Mouse (Mus musculus) gastrocnemius, postnatal 14 days (tissue): ENCODE data around the gene Prss57. TPM values are rescaled to one million over a fixed set of nuclear protein-coding genes. Genes with fewer than 3 reads are reported as not detected.
A peak's percentile ranks its signal among the peaks of the same experiment; 100 is the strongest.

ENCODE experiments used
- DNase-seq: peaks from one replicate; pipeline ENCODE4 v3.0.0; 2021; ENCODE audit warnings: mixed read lengths
- intact Hi-C: fragments of 180-260 bp; cut with DNase I; formaldehyde crosslinking; loops from one replicate; pipeline ENCODE4 v1.15.1; 2025; ENCODE audit warnings: low total_unique reads
- total RNA-seq, 2 experiments: library from RNA; stranded (reverse); gene quantifications; 2 replicates each; pipeline ENCODE4 v1.2.3; 2021

Prss57 gene
- total RNA-seq, 2 experiments from 2014 or later, result not detected

DNA sequence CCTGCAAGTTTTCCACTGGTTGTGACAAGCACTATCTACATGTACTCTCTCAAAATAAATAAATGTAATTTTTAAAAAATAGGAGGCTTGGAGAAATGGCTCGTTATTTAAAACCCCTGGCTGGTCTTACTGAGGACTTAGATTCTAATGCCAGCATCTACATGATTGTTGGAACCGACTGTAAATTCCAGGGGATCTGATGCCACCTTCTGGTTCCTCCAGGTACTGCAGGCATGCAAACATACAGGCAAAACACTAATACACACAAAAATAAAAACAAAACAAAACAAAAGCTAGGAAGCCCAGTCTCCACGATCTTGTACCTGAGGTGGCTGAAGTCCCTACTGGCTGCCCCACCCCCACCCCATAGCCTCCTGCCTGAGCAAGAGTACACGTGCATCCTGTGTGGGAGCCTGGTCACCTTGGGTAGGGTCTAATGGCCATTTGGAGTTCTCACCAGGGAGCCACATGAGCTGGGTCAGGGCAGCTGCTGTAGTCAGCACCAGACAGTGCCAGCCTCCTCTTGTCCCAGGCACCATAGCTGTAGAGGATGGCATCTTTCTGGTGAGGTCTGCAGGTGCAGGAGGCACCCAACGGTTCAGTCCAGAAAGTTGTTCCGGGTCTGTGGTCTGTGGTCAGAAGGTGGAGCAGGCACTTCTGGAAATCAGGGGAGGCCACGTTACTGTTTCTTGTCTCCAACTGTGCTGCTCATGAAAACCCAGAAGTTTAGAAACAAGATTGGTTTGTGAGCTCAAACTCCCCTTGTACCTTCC is 2.2 kb downstream of the Prss57 start:
- DNase-seq, result peak; percentile 61
- intact Hi-C loops, result loop anchor here (2.0 to 5.0 kb wide), 2 partner anchors 20 to 96 kb away; no protein-coding TSS in a partner anchor

DNA sequence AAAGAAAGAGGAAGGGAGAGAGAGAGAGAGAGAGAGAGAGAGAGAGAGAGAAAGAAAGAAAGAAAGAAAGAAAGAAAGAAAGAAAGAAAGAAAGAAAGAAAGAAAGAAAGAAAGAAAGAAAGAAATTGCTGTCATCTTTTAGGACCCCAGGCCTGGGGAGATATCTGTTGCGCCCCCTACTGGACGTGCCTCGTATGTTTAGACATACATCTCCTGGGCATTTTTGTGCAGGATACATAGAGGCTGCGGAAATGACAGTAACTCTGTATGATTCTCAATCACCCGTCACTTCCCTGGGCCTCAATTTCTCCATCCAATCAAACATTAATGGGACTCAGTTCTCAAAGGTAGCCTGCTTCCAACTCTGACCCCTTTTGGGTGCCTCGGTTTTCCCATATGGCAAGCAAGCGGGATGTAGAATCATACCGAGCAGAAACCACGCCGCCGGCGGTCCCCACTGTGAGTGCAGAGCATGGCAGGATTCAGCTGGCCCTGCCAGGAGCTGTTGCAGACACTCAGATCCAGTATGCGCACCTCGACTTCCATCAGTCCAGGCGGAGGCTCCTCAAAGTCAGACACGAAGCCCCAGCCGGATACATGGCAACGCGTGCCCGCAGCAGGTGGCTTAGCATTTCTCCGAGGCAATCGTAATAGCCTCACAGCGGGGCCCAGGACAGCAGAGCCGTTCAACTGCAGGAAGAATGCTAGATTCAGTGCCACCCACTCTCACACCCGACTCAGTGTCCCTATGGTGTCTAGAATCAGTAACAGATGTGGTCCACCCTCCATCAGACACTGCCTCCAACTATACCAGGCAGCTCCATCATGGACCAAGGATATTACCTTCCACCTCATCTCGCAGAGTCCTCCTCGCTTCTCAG is 6.6 kb downstream of the Prss57 start:
- intact Hi-C loops, result no loop called here
- DNase-seq, result no peak

DNA sequence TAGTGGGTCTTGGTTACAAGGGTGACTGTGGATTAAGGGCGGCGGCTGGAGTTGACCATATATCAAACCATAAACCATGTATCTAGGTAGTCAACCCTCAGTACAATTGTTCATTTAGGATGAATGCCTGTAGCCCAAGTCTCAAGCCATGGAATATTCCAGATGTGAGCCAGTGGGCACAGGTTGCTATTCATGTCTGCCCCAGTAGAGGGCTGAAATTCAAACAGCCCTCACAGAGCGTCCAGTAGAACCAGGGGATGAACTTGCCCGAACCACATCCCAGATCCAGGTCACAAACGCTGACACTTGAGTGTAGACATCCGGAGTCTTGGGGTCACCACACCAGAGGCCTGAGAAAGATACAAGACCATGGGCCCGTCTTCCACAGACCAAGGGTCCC is 7.7 kb downstream of the Prss57 start:
- DNase-seq, result no peak
- intact Hi-C loops, result no loop called here

DNA sequence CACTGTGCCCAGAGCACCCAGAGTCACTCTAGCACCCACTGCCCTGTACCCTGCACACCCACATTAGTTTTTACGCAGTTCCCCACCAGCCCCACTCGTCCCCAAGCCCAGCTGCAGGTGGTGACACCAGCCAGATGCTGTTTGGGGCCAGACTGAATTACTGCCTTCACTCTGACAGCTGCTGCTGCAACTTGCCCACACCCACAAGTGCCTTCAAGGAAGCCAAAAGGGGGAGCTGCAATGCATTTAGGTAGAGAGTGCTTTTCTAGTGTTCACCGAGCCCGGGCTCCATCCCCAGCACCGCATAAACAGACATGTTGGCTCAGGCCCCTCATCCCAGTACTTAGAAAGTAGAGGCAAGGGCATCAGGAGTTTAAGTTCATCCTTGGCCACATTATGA is 8.8 kb downstream of the Prss57 start:
- intact Hi-C loops, result no loop called here
- DNase-seq, result no peak

DNA sequence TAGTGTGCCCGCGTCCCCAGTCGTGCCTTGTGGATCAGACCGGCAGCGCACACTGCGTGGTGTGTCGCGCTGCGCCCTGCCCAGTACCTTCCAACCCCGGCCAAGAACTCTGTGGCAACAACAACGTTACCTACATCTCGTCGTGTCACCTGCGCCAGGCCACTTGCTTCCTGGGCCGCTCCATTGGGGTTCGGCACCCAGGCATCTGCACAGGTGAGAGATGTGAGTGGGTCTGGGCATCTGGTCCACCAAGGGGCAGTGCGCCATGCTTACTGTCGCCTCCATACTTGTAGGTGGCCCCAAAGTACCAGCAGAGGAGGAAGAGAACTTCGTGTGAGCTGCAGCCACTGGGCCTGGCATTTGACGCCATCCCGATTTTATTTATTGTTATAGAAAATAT is 9.6 kb downstream of the Prss57 start:
- no peak for DNase-seq
- intact Hi-C loops, result no loop called here

DNA sequence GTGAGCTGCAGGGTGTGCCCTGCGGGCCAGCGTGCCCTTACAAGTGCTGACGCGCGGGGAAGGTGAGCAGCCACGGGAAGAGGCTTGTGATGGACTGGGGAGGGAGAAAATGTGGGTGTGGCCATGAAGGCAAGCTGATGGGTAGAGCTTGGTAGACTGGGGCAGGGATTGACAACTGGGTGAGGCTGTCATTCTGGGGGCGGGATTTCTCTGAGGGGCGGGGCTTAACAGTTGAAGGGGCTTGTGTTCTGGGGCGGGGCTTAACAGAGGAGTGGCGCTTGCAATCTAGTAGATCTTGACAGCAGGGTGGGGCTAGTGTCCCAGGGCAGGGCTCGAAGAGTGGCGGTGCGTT is 10.1 kb downstream of the Prss57 start:
- no peak for DNase-seq
- intact Hi-C loops, result no loop called here

DNA sequence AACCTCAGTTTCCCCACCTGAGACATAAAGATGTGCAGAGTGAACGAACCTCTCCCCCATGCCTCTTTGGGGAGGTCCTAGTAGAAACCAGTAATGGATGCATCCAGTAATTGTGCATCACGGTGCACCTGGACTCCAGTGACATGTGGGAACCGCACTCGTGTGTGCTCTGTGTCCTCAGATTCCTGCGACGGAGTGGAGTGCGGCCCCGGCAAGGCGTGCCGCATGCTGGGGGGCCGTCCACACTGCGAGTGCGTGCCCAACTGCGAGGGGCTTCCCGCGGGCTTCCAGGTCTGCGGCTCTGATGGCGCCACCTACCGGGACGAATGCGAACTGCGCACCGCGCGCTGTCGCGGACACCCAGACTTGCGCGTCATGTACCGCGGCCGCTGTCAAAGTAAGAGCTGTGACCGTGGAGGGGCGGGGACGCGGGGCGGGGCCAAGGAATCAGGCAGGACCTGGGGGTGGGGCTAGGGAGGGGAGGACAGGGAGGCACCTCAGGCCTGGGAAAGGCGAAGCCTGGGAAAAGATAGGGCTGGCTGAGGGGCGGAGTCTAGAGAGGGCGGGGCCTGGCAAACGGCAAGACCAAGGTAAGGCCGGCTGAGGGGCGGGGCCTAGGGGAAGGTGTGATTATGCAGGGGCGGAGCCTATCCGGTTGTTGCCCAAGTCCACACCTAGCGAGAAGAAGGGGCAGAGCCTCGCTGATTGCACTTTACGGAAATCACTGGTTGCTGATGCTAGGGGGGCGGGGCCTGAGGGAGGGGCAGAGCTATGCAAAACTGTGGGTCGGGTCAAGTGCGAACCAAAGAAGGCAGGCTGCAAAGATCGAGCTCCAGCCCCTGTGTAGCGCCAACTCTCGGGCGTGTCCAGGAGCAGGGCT is 10.7 kb downstream of the Prss57 start:
- DNase-seq, result peak; percentile 91
- intact Hi-C loops, result no loop called here

DNA sequence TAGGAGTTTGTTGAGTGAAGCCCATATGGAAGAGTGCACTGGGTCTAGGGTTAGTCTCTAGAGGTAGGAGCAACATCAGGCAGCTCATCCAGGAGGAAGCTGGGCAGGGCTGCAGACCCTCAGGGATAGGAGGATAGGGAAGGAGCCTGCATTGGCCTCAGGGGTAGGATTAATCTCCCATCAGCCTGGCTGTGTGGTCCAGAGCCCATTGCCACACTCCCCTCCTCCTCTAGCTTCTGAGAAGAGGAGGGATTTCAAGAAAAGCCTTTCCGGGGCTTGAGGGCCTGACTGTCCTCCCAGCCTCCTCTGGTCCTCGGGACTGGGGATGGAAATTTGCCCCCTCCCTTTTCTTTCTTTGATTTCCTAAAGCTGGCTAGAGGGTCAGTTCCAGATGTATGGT is 11.6 kb downstream of the Prss57 start:
- intact Hi-C loops, result no loop called here
- no peak for DNase-seq

DNA sequence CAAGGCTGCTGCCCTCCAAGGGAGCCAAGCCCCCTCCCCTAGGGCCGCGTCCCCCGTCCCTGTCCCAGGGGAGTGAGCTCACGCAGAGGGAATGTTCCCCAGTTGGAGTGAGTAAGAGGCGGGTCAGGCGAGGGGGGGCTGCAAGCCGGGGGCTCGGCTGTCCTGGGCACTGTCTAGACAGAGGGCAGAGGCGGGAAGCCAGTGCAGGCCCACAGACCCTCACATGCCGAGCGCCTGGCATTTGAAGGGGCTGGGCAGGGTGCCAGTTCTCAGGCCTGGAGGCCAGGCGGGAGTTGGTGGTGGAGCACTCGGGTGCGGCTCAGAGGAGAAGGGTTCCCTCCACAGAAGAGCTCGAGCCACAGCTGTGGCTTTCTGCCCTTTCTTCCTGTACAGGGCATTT is 12.8 kb downstream of the Prss57 start:
- DNase-seq, result no peak
- intact Hi-C loops, result no loop called here

DNA sequence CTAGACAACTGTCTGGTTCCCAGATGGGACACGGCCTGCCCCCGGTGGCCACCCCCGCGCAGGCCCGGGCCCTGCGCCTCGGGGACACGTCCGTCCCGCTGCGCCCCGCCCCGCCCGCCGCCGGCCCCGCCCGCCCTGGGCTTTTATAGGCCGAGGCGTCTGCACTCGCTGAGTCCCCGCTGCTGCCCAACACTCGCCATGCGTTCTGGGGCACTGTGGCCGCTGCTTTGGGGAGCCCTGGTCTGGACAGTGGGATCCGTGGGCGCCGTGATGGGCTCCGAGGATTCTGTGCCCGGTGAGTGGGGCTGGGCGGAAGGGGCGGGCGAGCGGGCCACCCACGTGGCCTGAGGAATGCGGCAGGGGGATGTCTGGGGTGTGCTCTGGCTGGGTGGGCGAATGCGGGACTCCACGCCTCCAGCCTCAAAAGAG is 13.6 kb downstream of the Prss57 start, which contains the start of gene Fstl3:
TSS of gene Fstl3 (plus strand) at position 170 of the 429 bp plus-strand sequence.
- no peak for DNase-seq
- intact Hi-C loops, result no loop called here

DNA sequence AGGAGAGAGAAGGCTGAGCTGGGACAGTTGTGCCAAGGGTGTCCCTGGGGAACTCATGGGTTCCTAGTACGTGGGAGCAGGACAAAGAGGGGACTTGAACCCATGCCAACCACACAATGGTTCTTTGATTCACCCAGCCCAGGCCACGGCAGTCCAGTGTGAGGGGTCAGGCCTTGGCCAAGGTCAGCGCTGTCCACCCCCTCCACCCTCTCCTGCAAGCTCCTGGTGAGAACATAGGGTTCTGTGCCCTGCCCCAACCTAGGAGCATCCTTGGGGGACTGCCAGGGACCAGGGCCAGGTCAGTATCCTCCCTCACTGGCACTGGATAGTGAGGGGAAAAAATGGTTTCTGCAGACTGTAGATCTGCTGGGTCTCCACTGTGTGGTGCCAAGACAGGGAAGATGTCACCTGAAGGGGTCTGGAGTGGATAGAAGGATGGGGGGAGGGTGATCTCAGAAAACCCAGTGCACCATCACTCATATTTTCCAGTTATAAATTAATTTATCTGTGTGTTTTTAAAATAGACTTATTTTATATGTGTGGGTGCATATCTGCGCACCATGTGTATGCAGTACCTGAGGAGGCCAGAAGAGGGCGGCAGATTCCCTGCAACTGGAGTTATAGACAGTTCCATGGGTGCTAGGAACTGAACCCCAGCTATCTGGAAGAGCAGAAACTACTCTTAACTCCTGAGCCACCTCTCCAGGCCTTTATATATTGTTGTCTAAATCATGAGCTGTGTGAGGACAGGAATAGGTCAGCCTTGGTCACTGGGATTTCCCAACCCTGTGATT is 16.1 kb downstream of the Prss57 start:
- intact Hi-C loops, result no loop called here
- DNase-seq, result no peak

DNA sequence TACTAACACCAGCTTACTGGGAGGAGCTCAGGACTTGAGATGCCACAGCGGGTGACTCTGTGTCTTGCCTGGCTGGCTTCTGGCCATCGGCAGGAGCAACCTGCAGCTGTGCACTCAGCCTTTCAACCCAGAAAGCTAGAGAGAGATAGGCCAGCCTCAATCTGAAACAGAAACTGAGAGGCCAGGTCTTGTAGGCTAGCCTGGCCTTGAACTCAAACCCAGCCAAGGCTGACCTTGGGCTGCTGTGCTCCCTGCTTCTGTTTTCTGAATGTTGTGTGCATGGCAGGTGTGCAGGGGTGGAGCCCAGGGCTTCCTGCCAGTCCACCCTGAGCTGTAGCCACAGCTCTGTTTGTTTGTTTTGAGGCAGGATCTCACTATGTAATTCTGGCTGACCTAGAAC is 17.6 kb downstream of the Prss57 start:
- no peak for DNase-seq
- intact Hi-C loops, result no loop called here

DNA sequence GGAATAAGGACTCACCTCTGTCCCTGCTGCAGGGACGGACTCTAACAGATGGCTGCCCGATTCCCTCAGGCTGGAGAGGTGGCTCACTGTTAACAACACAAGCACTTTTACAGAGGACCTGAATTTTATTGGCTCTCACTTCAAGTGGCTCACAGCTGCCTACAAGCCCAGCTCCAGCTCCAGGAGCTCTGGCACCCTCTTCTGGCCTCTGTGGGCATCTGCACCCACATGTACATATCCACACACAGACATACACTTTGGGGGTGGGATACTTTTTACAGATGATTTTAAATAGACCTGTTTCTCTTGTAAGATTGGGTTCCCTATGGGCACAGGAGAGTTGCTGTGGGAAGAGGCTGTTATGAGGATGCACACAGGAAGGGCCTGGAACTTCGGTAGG is 18.4 kb downstream of the Prss57 start:
- DNase-seq, result no peak
- intact Hi-C loops, result no loop called here

DNA sequence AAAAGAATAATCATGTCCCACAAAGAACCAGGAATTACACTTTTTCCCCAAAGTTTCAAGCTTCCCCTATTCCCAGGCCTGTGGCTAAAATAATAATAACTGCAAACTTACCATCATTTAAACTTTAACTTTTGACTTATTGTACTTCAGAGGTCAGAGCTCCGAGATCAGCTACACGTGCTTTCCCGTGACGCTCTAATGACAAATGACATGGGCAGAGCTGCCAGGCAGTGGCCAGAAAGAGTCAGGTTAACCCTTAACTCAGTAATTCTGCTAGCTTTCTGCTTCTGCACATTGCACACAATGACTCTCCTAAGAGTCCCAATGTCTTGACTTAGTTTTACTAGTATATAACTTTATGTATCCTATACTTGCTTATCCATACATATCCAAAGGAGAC is 21.4 kb downstream of the Prss57 start:
- no peak for DNase-seq

DNA sequence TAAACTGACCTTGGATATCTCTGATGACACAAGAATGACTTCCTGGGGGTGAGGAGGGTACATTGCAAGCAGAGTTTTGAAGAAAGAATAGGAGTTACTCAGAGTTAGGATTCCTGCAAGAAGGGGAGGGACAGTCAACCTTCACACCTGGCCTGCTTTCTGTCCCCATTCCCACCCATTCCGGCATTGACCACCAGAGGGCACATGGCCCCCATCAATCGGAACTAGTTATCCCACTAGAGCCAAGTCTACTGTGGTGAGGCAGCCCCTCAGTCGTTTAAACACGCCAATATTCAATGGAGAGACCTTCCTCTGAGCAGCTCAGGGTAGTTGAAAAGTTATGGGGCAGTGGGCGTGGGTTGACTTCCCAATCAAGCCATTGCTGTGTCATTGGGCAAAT is 22.4 kb downstream of the Prss57 start:
- DNase-seq, result peak; percentile 58
- intact Hi-C loops, result loop anchor here (2.0 kb wide), 1 partner anchor 20 kb away; no protein-coding TSS in a partner anchor

More for the DNA sequence above, 21.4 kb downstream of the Prss57 start:
- intact Hi-C loops, result loop anchor here (2.0 kb wide), 1 partner anchor 19 kb away; no protein-coding TSS in a partner anchor

DNA sequence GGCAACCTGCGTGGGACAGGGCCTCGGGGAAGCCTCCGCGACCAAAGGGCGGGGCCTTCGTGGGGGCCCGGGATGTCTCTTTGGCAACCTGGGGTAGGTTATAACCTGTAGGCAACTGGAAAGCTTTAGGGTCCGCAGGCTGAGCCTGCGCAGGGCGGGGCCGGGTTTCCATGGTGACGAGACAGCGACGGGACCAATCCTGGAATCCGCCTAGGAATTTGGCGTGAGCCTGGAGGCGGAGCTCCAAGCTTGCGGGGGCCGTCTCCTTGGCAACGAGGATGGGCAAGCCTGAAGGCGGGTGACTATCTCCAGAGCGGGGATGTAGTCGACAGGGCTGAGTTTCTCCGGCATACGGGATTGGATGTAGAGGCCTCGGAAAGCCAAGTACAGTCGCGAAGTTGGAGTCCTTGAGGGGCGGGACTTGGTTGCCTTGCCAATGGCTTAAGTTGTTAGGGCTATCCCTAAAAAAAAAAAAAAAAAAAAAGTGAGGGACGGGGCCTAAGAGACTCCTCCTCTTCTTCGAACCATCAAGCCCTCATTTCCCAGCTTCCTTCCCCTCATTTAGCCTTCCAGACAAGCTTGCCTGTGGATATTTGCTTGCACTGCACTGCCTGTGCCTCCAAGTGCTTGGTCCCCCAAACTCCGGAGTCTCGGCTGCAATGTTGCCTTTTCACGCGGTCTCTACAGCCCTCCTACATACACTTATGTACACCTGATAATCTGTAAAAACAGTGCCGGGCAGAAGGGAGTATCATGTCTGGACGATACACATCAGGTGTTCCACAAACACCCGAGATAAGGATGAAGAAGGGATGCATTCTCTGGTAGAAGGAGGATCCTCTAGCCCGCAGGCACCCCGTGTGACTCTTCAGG is 23.2 kb downstream of the Prss57 start:
- DNase-seq, result peak; percentile 93
- intact Hi-C loops, result loop anchor here (2.0 kb wide), 1 partner anchor 21 kb away; no protein-coding TSS in a partner anchor

DNA sequence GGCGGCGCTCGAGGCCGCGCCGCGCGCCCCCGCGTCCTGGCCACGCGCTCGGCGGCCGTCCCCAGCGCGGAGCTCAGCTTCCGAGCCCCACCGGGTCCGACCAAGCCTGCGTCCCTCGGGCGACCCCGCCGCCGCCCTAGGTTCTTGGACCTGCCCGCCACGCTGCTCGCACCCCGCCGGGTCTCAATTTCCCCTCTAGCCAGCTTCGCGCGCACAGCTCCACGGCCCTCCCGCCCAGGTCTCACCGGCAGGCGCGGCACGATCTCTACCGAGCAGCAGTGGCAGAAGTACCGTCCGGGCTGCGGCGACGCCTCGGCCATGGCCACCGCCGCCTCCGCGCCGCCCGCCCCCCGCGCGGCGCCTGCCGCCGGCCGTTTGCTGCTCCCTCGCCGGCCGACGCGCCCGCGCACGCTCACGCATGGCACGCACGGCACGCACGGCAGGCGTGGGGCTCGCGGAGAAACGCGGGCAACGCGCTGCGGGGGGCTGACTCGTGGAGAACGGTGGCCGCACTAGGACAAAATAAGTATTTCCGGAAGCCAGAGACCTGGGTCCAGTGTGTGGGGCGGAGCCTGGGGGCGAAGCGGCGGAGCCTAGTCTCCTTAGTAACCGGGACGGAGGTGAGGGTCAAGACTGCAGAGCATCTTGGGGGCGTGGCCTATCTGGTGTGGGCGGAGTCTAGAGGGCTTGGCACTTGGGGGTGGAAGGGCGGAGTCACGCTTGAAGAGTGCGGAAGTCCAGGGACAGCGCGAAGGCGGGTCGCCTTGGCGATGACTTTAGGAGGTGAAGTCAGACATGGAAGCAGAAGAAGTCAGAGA is 24.0 kb downstream of the Prss57 start, which contains the start of gene Rnf126:
TSS of gene Rnf126 (minus strand) at position 445 of the 818 bp plus-strand sequence.
- DNase-seq, result peak; percentile 98
- intact Hi-C loops, result no loop called here
